Mouse (Mus musculus): Measurements from ENCODE around the gene Nfkbil1.

- TF ChIP-seq CTCF (IDR thresholded peaks at IDR 0.05; ENCODE audit: low read depth, low read length) = no peak
- no peak for TF ChIP-seq EP300 (IDR thresholded peaks at IDR 0.05; ENCODE audit: insufficient read depth, low read depth, low read length)
- no peak for TF ChIP-seq POLR2A (IDR thresholded peaks at IDR 0.05; ENCODE audit: insufficient read depth, low read length)
Observed at GRCm38 (mm10) chr17:35255301-35255700, 19.7 kb upstream of the Nfkbil1 start.
